Mouse (Mus musculus) kidney, embryonic 16.5 days (tissue): ENCODE data around the gene Socs4. TPM values are rescaled to one million over a fixed set of nuclear protein-coding genes. Genes with fewer than 3 reads are reported as not detected.

Experiments used
- ATAC-seq: fragments of 200-750 bp; cut with Nextera tagmentation; 2 replicates; pipeline ENCODE4 v1.8.0; 2017; ENCODE audit warnings: moderate TSS enrichment; ENCODE audit not compliant: low FRiP score, low TSS enrichment
- H3K27ac ChIP-seq: fragments of 300-500 bp; sonication (generic); 2 replicates; pipeline ENCODE4 v1.5.1; 2014; ENCODE audit warnings: low read length
- H3K27me3 ChIP-seq: fragments of 300-500 bp; sonication (generic); 2 replicates; pipeline ENCODE4 v1.6.1; 2014; ENCODE audit warnings: low read length, control low read depth, mixed read lengths; ENCODE audit not compliant: insufficient read depth
- H3K36me3 ChIP-seq: fragments of 300-500 bp; sonication (generic); 2 replicates; pipeline ENCODE4 v1.6.1; 2014; ENCODE audit warnings: low read length, control low read depth, mixed read lengths; ENCODE audit not compliant: insufficient read depth
- H3K4me1 ChIP-seq: fragments of 300-500 bp; sonication (generic); 2 replicates; pipeline ENCODE4 v1.6.1; 2014; ENCODE audit warnings: low read length, control low read depth, mixed read lengths; ENCODE audit not compliant: insufficient read depth
- H3K4me2 ChIP-seq: fragments of 300-500 bp; sonication (generic); replicated peaks from 2 replicates; pipeline ENCODE4 v1.6.1; 2014; ENCODE audit warnings: low read depth, low read length
- H3K4me3 ChIP-seq: fragments of 300-500 bp; sonication (generic); 2 replicates; pipeline ENCODE4 v1.5.1; 2014; ENCODE audit warnings: mild to moderate bottlenecking, low read length
- H3K9ac ChIP-seq: fragments of 300-500 bp; sonication (generic); replicated peaks from 2 replicates; pipeline ENCODE4 v1.6.1; 2014; ENCODE audit warnings: low read length
- H3K9me3 ChIP-seq: fragments of 300-500 bp; sonication (generic); 2 replicates; pipeline ENCODE4 v1.6.1; 2016; ENCODE audit warnings: low read length, control low read depth
- WGBS: fragments of 180-500 bp; shearing (Covaris S2); extraction: QIAGEN DNeasy Blood & Tissue Kit; methylation state at CpG from one replicate; pipeline ENCODE4 v1.1.7; 2014; 5-methylcytosine and 5-hydroxymethylcytosine counted together
- polyA plus RNA-seq: library from polyadenylated mRNA; unstranded; fragments of >200 nt; fragmentation: Nextera tagmentation; extraction: Ambion mirVana; gene quantifications from 2 replicates; pipeline ENCODE4 v1.2.1, GENCODE M21; 2015

Socs4 gene
- polyA plus RNA-seq = 3.4 and 3.5 TPM in 2 replicates

- no peaks in the 10 kb centered on the region for H3K27me3 ChIP-seq
- peak within 1 kb of the TSS; percentile 86 for H3K9ac ChIP-seq
- H3K27ac ChIP-seq = peak within 1 kb of the TSS; percentile 97
- peaks cover 3% of the 10 kb centered on the region; the same call in 1 of the 2 replicates for H3K36me3 ChIP-seq
- no peaks in the 10 kb centered on the region for H3K9me3 ChIP-seq
- peak; percentile 98 for ATAC-seq
- H3K4me2 ChIP-seq = peak within 1 kb of the TSS; percentile 63
- peaks cover 22% of the 10 kb centered on the region for H3K4me1 ChIP-seq
- under 1% methylated on average over 72 of the region's 77 CpGs for WGBS
- H3K4me3 ChIP-seq = peak within 1 kb of the TSS; percentile 74
These were observed at the start of gene Socs4, which contains the start of gene Wdhd1 for GRCm38 (mm10) chr14:47276637-47277393. Gene Socs4 (plus strand): TSS chr14:47276931. Gene Wdhd1 (minus strand): TSS chr14:47276857.

GRCm38 (mm10) chr14:47229796-47230376 is 46.8 kb upstream of the Socs4 start:
- Histone ChIP-seq H3K4me3 (no peak overlapping the region), H3K4me1 (no peaks in the 10 kb centered on the region), H3K27me3 (no peaks in the 10 kb centered on the region), H3K9me3 (no peaks in the 10 kb centered on the region; the same call in 1 of the 2 replicates), H3K36me3 (no peaks in the 10 kb centered on the region), H3K27ac (no peak overlapping the region), H3K9ac (no peak overlapping the region), H3K4me2 (no peak overlapping the region)
- 75% methylated on average over 11 of the region's 11 CpGs for WGBS
- no peak for ATAC-seq

- no peak overlapping the region for H3K4me2 ChIP-seq
- ATAC-seq = no peak
- 70% methylated on average over 2 of the region's 2 CpGs for WGBS
These were observed 43.1 kb upstream of the Socs4 start for GRCm38 (mm10) chr14:47233602-47234001.

GRCm38 (mm10) chr14:47234032-47234431 is 42.7 kb upstream of the Socs4 start:
- WGBS = 80% methylated on average over 3 of the region's 3 CpGs

More at GRCm38 (mm10) chr14:47233602-47234001, 43.1 kb upstream of the Socs4 start:
- Histone ChIP-seq H3K36me3 (no peaks in the 10 kb centered on the region), H3K27me3 (no peaks in the 10 kb centered on the region), H3K9ac (no peak overlapping the region), H3K27ac (no peak overlapping the region), H3K4me3 (no peak overlapping the region), H3K4me1 (no peaks in the 10 kb centered on the region), H3K9me3 (no peaks in the 10 kb centered on the region; the same call in 1 of the 2 replicates)

GRCm38 (mm10) chr14:47234526-47235250 is 42.0 kb upstream of the Socs4 start:
- Histone ChIP-seq H3K36me3 (no peaks in the 10 kb centered on the region), H3K4me2 (no peak overlapping the region), H3K27me3 (no peaks in the 10 kb centered on the region), H3K27ac (no peak overlapping the region), H3K9me3 (no peaks in the 10 kb centered on the region; the same call in 1 of the 2 replicates), H3K4me1 (no peaks in the 10 kb centered on the region), H3K4me3 (no peak overlapping the region), H3K9ac (no peak overlapping the region)
- ATAC-seq = no peak
- 77% methylated on average over 5 of the region's 5 CpGs for WGBS

More at GRCm38 (mm10) chr14:47234032-47234431, 42.7 kb upstream of the Socs4 start:
- Histone ChIP-seq H3K27me3 (no peaks in the 10 kb centered on the region), H3K4me1 (no peaks in the 10 kb centered on the region), H3K4me3 (no peak overlapping the region), H3K9me3 (no peaks in the 10 kb centered on the region; the same call in 1 of the 2 replicates), H3K9ac (no peak overlapping the region), H3K36me3 (no peaks in the 10 kb centered on the region), H3K4me2 (no peak overlapping the region), H3K27ac (no peak overlapping the region)
- ATAC-seq = no peak

- no peaks in the 10 kb centered on the region for H3K27me3 ChIP-seq
- no peak overlapping the region for H3K4me3 ChIP-seq
- H3K36me3 ChIP-seq = peaks cover 10% of the 10 kb centered on the region
- H3K9ac ChIP-seq = no peak overlapping the region
- H3K27ac ChIP-seq = no peak overlapping the region
- WGBS = 88% methylated on average over 7 of the region's 7 CpGs
- H3K9me3 ChIP-seq = no peaks in the 10 kb centered on the region; the same call in 1 of the 2 replicates
- H3K4me1 ChIP-seq = no peaks in the 10 kb centered on the region
- H3K4me2 ChIP-seq = no peak overlapping the region
- no peak for ATAC-seq
These were observed 40.2 kb upstream of the Socs4 start for GRCm38 (mm10) chr14:47236491-47236890.

- no peaks in the 10 kb centered on the region; the same call in 1 of the 2 replicates for H3K9me3 ChIP-seq
- H3K27ac ChIP-seq = no peak overlapping the region
- WGBS = 83% methylated on average over 4 of the region's 4 CpGs
- no peak overlapping the region for H3K4me2 ChIP-seq
- no peaks in the 10 kb centered on the region for H3K4me1 ChIP-seq
- H3K27me3 ChIP-seq = no peaks in the 10 kb centered on the region
- H3K4me3 ChIP-seq = no peak overlapping the region
- ATAC-seq = no peak
- H3K36me3 ChIP-seq = peaks cover 16% of the 10 kb centered on the region
- H3K9ac ChIP-seq = no peak overlapping the region
These were observed 39.4 kb upstream of the Socs4 start for GRCm38 (mm10) chr14:47237286-47237685.

- Histone ChIP-seq H3K4me1 (no peaks in the 10 kb centered on the region), H3K36me3 (peaks cover 36% of the 10 kb centered on the region), H3K4me3 (no peak overlapping the region), H3K27ac (no peak overlapping the region), H3K9ac (no peak overlapping the region), H3K9me3 (no peaks in the 10 kb centered on the region), H3K4me2 (no peak overlapping the region), H3K27me3 (no peaks in the 10 kb centered on the region)
- ATAC-seq = no peak
- WGBS = 93% methylated on average over 1 of the region's 1 CpGs
These were observed 36.1 kb upstream of the Socs4 start for GRCm38 (mm10) chr14:47240600-47240999.

- H3K4me1 ChIP-seq = no peaks in the 10 kb centered on the region
- WGBS = 98% methylated on average over 6 of the region's 6 CpGs
- H3K4me2 ChIP-seq = no peak overlapping the region
- peaks cover 40% of the 10 kb centered on the region for H3K36me3 ChIP-seq
- no peaks in the 10 kb centered on the region for H3K27me3 ChIP-seq
- no peaks in the 10 kb centered on the region for H3K9me3 ChIP-seq
- H3K27ac ChIP-seq = no peak overlapping the region
- no peak overlapping the region for H3K9ac ChIP-seq
- no peak overlapping the region for H3K4me3 ChIP-seq
- ATAC-seq = no peak
These were observed 35.7 kb upstream of the Socs4 start for GRCm38 (mm10) chr14:47241046-47241445.
